Mouse (Mus musculus) thymus, adult 2 months (tissue): ENCODE data around the gene C130032M10Rik. TPM values are rescaled to one million over a fixed set of nuclear protein-coding genes. Genes with fewer than 3 reads are reported as not detected.

ENCODE experiments used
- DNase-seq: peaks from one replicate; pipeline ENCODE4 v3.0.0; 2021
- H3K27ac ChIP-seq: fragments of 200-500 bp; 2 replicates; pipeline ENCODE4 v1.5.1; 2012; ENCODE audit warnings: low read length, control low read depth; ENCODE audit not compliant: control insufficient read depth, insufficient read depth
- H3K27me3 ChIP-seq: fragments of 200-500 bp; 2 replicates; pipeline ENCODE4 v1.6.1; 2012; ENCODE audit warnings: mild to moderate bottlenecking, low read length, moderate library complexity, mixed read lengths; ENCODE audit not compliant: control insufficient read depth, insufficient read depth
- H3K36me3 ChIP-seq: fragments of 200-500 bp; 2 replicates; pipeline ENCODE4 v1.6.1; 2012; ENCODE audit warnings: mild to moderate bottlenecking, low read length, moderate library complexity; ENCODE audit not compliant: control insufficient read depth, insufficient read depth
- H3K4me1 ChIP-seq: fragments of 200-500 bp; replicated peaks from 2 replicates; pipeline ENCODE4 v1.6.1; 2012; ENCODE audit warnings: low read length; ENCODE audit not compliant: control insufficient read depth, insufficient read depth
- H3K4me3 ChIP-seq: fragments of 200-500 bp; 2 replicates; pipeline ENCODE4 v1.5.1; 2012; ENCODE audit warnings: mild to moderate bottlenecking, low read length, control low read depth, moderate library complexity; ENCODE audit not compliant: control insufficient read depth, insufficient read depth
- CTCF ChIP-seq: fragments of 200-500 bp; IDR thresholded peaks from 2 replicates; pipeline ENCODE4 v1.5.1; 2012; ENCODE audit warnings: mild to moderate bottlenecking, control low read depth, low read length, moderate library complexity, borderline replicate concordance; ENCODE audit not compliant: control insufficient read depth, poor library complexity, insufficient read depth; ENCODE audit errors: extremely low read depth
- POLR2A ChIP-seq: fragments of 200-500 bp; IDR thresholded peaks from 2 replicates; pipeline ENCODE4 v1.6.1; 2012; ENCODE audit warnings: mild to moderate bottlenecking, low read length, control low read depth, moderate library complexity; ENCODE audit not compliant: control insufficient read depth, poor library complexity, insufficient read depth; ENCODE audit errors: extremely low read depth
- WGBS: fragments of 180-500 bp; shearing (Covaris S2); methylation state at CpG from one replicate; pipeline ENCODE4 v1.1.7; 2018; 5-methylcytosine and 5-hydroxymethylcytosine counted together
- polyA plus RNA-seq: library from polyadenylated mRNA; depleted of rRNA; stranded (reverse); fragments of >200 nt; gene quantifications from 2 replicates; pipeline ENCODE4 v1.2.3, GENCODE M21; 2012

The C130032M10Rik gene
- polyA plus RNA-seq, 1 experiment, result not detected

- Histone ChIP-seq H3K4me3 (no peak overlapping the region), H3K36me3 (no peaks in the 10 kb centered on the region), H3K27me3 (no peaks in the 10 kb centered on the region), H3K4me1 (peaks cover 5% of the 10 kb centered on the region), H3K27ac (no peak overlapping the region)
- DNase-seq, result no peak
- 88% methylated on average over 15 of the region's 15 CpGs for WGBS
- TF ChIP-seq POLR2A (no peak), CTCF (no peak)
Observed at GRCm38 (mm10) chr9:114525073-114525633, 9.7 kb downstream of the C130032M10Rik start.

- Histone ChIP-seq H3K36me3 (no peaks in the 10 kb centered on the region), H3K4me1 (peaks cover 5% of the 10 kb centered on the region), H3K27ac (no peak overlapping the region), H3K27me3 (no peaks in the 10 kb centered on the region), H3K4me3 (no peak overlapping the region)
- TF ChIP-seq POLR2A, result no peak
- TF ChIP-seq CTCF, result no peak
- DNase-seq, result no peak
- WGBS, result 82% methylated on average over 8 of the region's 8 CpGs
Observed at GRCm38 (mm10) chr9:114525891-114526290, 10.4 kb downstream of the C130032M10Rik start.

- Histone ChIP-seq H3K4me1 (peaks cover 5% of the 10 kb centered on the region), H3K36me3 (no peaks in the 10 kb centered on the region), H3K27me3 (no peaks in the 10 kb centered on the region), H3K4me3 (no peak overlapping the region), H3K27ac (no peak overlapping the region)
- WGBS, result 89% methylated on average over 8 of the region's 8 CpGs
- no peak for DNase-seq
- TF ChIP-seq CTCF (no peak), POLR2A (no peak)
Observed at GRCm38 (mm10) chr9:114526581-114526980, 11.1 kb downstream of the C130032M10Rik start.

GRCm38 (mm10) chr9:114527085-114527484 lies 11.6 kb downstream of the C130032M10Rik start:
- H3K4me1 ChIP-seq, result peaks cover 5% of the 10 kb centered on the region
- no peak overlapping the region for H3K27ac ChIP-seq
- no peaks in the 10 kb centered on the region for H3K27me3 ChIP-seq
- 12% methylated on average over 16 of the region's 16 CpGs for WGBS
- H3K36me3 ChIP-seq, result no peaks in the 10 kb centered on the region
- H3K4me3 ChIP-seq, result peak overlapping the region; percentile 5; the same call in 1 of the 2 replicates
- TF ChIP-seq POLR2A (no peak), CTCF (no peak)
- peak; percentile 72 for DNase-seq

GRCm38 (mm10) chr9:114527992-114528679 lies 12.6 kb downstream of the C130032M10Rik start:
- Histone ChIP-seq H3K4me1 (peaks cover 5% of the 10 kb centered on the region), H3K27me3 (no peaks in the 10 kb centered on the region), H3K27ac (no peak overlapping the region), H3K36me3 (no peaks in the 10 kb centered on the region), H3K4me3 (no peak overlapping the region)
- no peak for DNase-seq
- TF ChIP-seq POLR2A (no peak), CTCF (no peak)
- WGBS, result 70% methylated on average over 17 of the region's 17 CpGs

- H3K36me3 ChIP-seq, result no peaks in the 10 kb centered on the region
- TF ChIP-seq CTCF (no peak), POLR2A (no peak)
- peaks cover 5% of the 10 kb centered on the region for H3K4me1 ChIP-seq
- H3K27ac ChIP-seq, result no peak overlapping the region
- WGBS, result 91% methylated on average over 9 of the region's 9 CpGs
- no peak for DNase-seq
- no peaks in the 10 kb centered on the region for H3K27me3 ChIP-seq
- H3K4me3 ChIP-seq, result no peak overlapping the region
Observed at GRCm38 (mm10) chr9:114528680-114529048, 13.2 kb downstream of the C130032M10Rik start.
